Mouse (Mus musculus) spleen, adult 2 months (tissue): ENCODE data around the gene Gm2115. TPM values are rescaled to one million over a fixed set of nuclear protein-coding genes. Genes with fewer than 3 reads are reported as not detected.

Experiments
- DNase-seq, 2 experiments: peaks; one replicate each; pipeline versions ENCODE4 v3.0.0 to v3.0.0-alpha.2; 2012 to 2021; ENCODE audit warnings: low spot score in 2 of 2, low read depth in 1 of 2
- H3K27ac ChIP-seq: fragments of 200-500 bp; 2 replicates; pipeline ENCODE4 v1.5.1; 2012; ENCODE audit warnings: low read length, inconsistent platforms; ENCODE audit not compliant: insufficient read depth
- H3K27me3 ChIP-seq: fragments of 200-500 bp; 2 replicates; pipeline ENCODE4 v1.6.1; 2012; ENCODE audit warnings: mild to moderate bottlenecking, moderate library complexity, low read length, inconsistent platforms; ENCODE audit not compliant: control insufficient read depth, insufficient read depth
- H3K36me3 ChIP-seq: fragments of 200-500 bp; 2 replicates; pipeline ENCODE4 v1.6.1; 2012; ENCODE audit warnings: mild to moderate bottlenecking, low read length, inconsistent platforms; ENCODE audit not compliant: control insufficient read depth, insufficient read depth
- H3K4me1 ChIP-seq: fragments of 200-500 bp; 2 replicates; pipeline ENCODE4 v1.6.1; 2011; ENCODE audit warnings: inconsistent platforms; ENCODE audit not compliant: control insufficient read depth, insufficient read depth, insufficient read length
- H3K4me3 ChIP-seq: fragments of 200-500 bp; 2 replicates; pipeline ENCODE4 v1.5.1; 2011; ENCODE audit warnings: mild to moderate bottlenecking, inconsistent platforms; ENCODE audit not compliant: insufficient read depth, insufficient read length; ENCODE audit errors: extremely low read depth
- CTCF ChIP-seq: fragments of 200-500 bp; IDR thresholded peaks from 2 replicates; pipeline ENCODE4 v1.5.1; 2011; ENCODE audit warnings: mild to moderate bottlenecking, inconsistent platforms; ENCODE audit not compliant: insufficient read depth, insufficient read length, insufficient replicate concordance; ENCODE audit errors: extremely low read depth
- POLR2A ChIP-seq: fragments of 200-500 bp; IDR thresholded peaks from 2 replicates; pipeline ENCODE4 v1.6.1; 2011; ENCODE audit warnings: low read depth, low read length, inconsistent platforms
- WGBS: fragments of 180-500 bp; shearing (Covaris S2); methylation state at CpG from one replicate; pipeline ENCODE4 v1.1.7; 2018; 5-methylcytosine and 5-hydroxymethylcytosine counted together
- polyA plus RNA-seq: library from polyadenylated mRNA; depleted of rRNA; stranded (reverse); fragments of >200 nt; gene quantifications from 2 replicates; pipeline ENCODE4 v1.2.3, GENCODE M21; 2012

Gene Gm2115
- polyA plus RNA-seq, 1 experiment, result 0.33 TPM

- H3K27ac ChIP-seq, result no peak overlapping the region
- H3K4me1 ChIP-seq, result no peaks in the 10 kb centered on the region
- H3K36me3 ChIP-seq, result no peaks in the 10 kb centered on the region
- WGBS, result 71% methylated on average over 3 of the region's 3 CpGs
- H3K27me3 ChIP-seq, result no peaks in the 10 kb centered on the region
- no peak for TF ChIP-seq CTCF
- TF ChIP-seq POLR2A, result no peak
- no peak for DNase-seq
- H3K4me3 ChIP-seq, result no peak overlapping the region
These were observed 26.5 kb downstream of the Gm2115 start for GRCm38 (mm10) chr7:84555294-84555693.

- Histone ChIP-seq H3K4me3 (no peak overlapping the region), H3K36me3 (no peaks in the 10 kb centered on the region), H3K4me1 (no peaks in the 10 kb centered on the region), H3K27ac (no peak overlapping the region), H3K27me3 (no peaks in the 10 kb centered on the region)
- TF ChIP-seq POLR2A (no peak), CTCF (no peak)
- WGBS, result 84% methylated on average over 3 of the region's 3 CpGs
- DNase-seq, result no peak
These were observed 28.6 kb downstream of the Gm2115 start for GRCm38 (mm10) chr7:84557332-84557731.

GRCm38 (mm10) chr7:84560500-84560899 is 31.7 kb downstream of the Gm2115 start:
- no peak overlapping the region for H3K27ac ChIP-seq
- no peaks in the 10 kb centered on the region for H3K27me3 ChIP-seq
- DNase-seq, result no peak
- TF ChIP-seq POLR2A (no peak), CTCF (no peak)
- WGBS, result 84% methylated on average over 1 of the region's 1 CpGs
- H3K4me1 ChIP-seq, result no peaks in the 10 kb centered on the region
- H3K36me3 ChIP-seq, result no peaks in the 10 kb centered on the region
- H3K4me3 ChIP-seq, result no peak overlapping the region

- DNase-seq, result no peak
- no peaks in the 10 kb centered on the region for H3K27me3 ChIP-seq
- 76% methylated on average over 3 of the region's 3 CpGs for whole genome bisulfite sequencing
- no peak overlapping the region for H3K4me3 ChIP-seq
- H3K27ac ChIP-seq, result no peak overlapping the region
- H3K36me3 ChIP-seq, result no peaks in the 10 kb centered on the region
- no peaks in the 10 kb centered on the region for H3K4me1 ChIP-seq
- TF ChIP-seq POLR2A (no peak), CTCF (no peak)
These were observed 35.5 kb downstream of the Gm2115 start for GRCm38 (mm10) chr7:84564236-84564635.

- Histone ChIP-seq H3K27me3 (no peaks in the 10 kb centered on the region), H3K4me1 (no peaks in the 10 kb centered on the region), H3K27ac (no peak overlapping the region), H3K4me3 (no peak overlapping the region), H3K36me3 (no peaks in the 10 kb centered on the region)
- WGBS, result 63% methylated on average over 6 of the region's 6 CpGs
- TF ChIP-seq CTCF (no peak), POLR2A (no peak)
- DNase-seq, result no peak
These were observed 37.4 kb downstream of the Gm2115 start for GRCm38 (mm10) chr7:84566200-84566599.

- H3K4me3 ChIP-seq, result no peak overlapping the region
- no peak overlapping the region for H3K27ac ChIP-seq
- TF ChIP-seq CTCF (no peak), POLR2A (no peak)
- no peaks in the 10 kb centered on the region for H3K36me3 ChIP-seq
- WGBS, result 76% methylated on average over 2 of the region's 2 CpGs
- no peaks in the 10 kb centered on the region for H3K4me1 ChIP-seq
- H3K27me3 ChIP-seq, result no peaks in the 10 kb centered on the region
- DNase-seq, result no peak
These were observed 48.3 kb downstream of the Gm2115 start for GRCm38 (mm10) chr7:84577034-84577433.

- Histone ChIP-seq H3K4me1 (no peaks in the 10 kb centered on the region), H3K27me3 (no peaks in the 10 kb centered on the region), H3K4me3 (no peak overlapping the region), H3K36me3 (no peaks in the 10 kb centered on the region), H3K27ac (no peak overlapping the region)
- no peak for DNase-seq
- no peak for TF ChIP-seq CTCF
- TF ChIP-seq POLR2A, result no peak
- WGBS, result 67% methylated on average over 1 of the region's 1 CpGs
These were observed 50.1 kb downstream of the Gm2115 start for GRCm38 (mm10) chr7:84578841-84579240.

GRCm38 (mm10) chr7:84579769-84580168 is 51.0 kb downstream of the Gm2115 start:
- TF ChIP-seq CTCF, result no peak
- no peak for TF ChIP-seq POLR2A
- Histone ChIP-seq H3K4me3 (no peak overlapping the region), H3K27ac (no peak overlapping the region), H3K4me1 (no peaks in the 10 kb centered on the region), H3K36me3 (no peaks in the 10 kb centered on the region), H3K27me3 (no peaks in the 10 kb centered on the region)
- 90% methylated on average over 1 of the region's 1 CpGs for WGBS
- DNase-seq, result no peak
